Mouse (Mus musculus) gonadal fat pad, adult 2 months (tissue): Measurements from ENCODE around the gene D930020B18Rik. TPM values are rescaled to one million over a fixed set of nuclear protein-coding genes. Genes with fewer than 3 reads are reported as not detected.
A peak's percentile ranks its signal among the peaks of the same experiment; 100 is the strongest.

Experiments used
- DNase-seq: peaks from one replicate; pipeline ENCODE4 v3.0.0-alpha.2; 2012; ENCODE audit warnings: low read depth
- polyA plus RNA-seq: library from polyadenylated mRNA; depleted of rRNA; stranded (reverse); fragments of >200 nt; gene quantifications from 2 replicates; pipeline ENCODE4 v1.2.3, GENCODE M21; 2012; rRNA removed

Gene D930020B18Rik
- 0.11 TPM in 1 of 2 replicates, not detected in the other for polyA plus RNA-seq

- no peak for DNase-seq
These were observed at the start of gene D930020B18Rik for GRCm38 (mm10) chr10:121641272-121642053. Gene D930020B18Rik, plus strand, starts transcription at chr10:121641588.

- DNase-seq = no peak
These were observed 44.8 kb upstream of the D930020B18Rik start for GRCm38 (mm10) chr10:121596580-121596979.

GRCm38 (mm10) chr10:121601272-121601671 lies 40.1 kb upstream of the D930020B18Rik start:
- DNase-seq = no peak

- DNase-seq = no peak
These were observed 37.8 kb upstream of the D930020B18Rik start for GRCm38 (mm10) chr10:121603556-121603955.

- no peak for DNase-seq
These were observed 36.6 kb upstream of the D930020B18Rik start for GRCm38 (mm10) chr10:121604632-121605344.

GRCm38 (mm10) chr10:121608177-121608576 lies 33.2 kb upstream of the D930020B18Rik start:
- DNase-seq = no peak

- no peak for DNase-seq
These were observed 29.8 kb upstream of the D930020B18Rik start for GRCm38 (mm10) chr10:121611587-121611986.

GRCm38 (mm10) chr10:121612448-121612847 lies 28.9 kb upstream of the D930020B18Rik start:
- no peak for DNase-seq

- DNase-seq = no peak
These were observed 27.8 kb upstream of the D930020B18Rik start for GRCm38 (mm10) chr10:121613570-121613969.

GRCm38 (mm10) chr10:121615146-121615870 lies 26.1 kb upstream of the D930020B18Rik start:
- DNase-seq = no peak

GRCm38 (mm10) chr10:121615935-121616334 lies 25.5 kb upstream of the D930020B18Rik start:
- no peak for DNase-seq

- no peak for DNase-seq
These were observed 19.0 kb upstream of the D930020B18Rik start for GRCm38 (mm10) chr10:121622431-121622830.

- no peak for DNase-seq
These were observed 17.7 kb upstream of the D930020B18Rik start for GRCm38 (mm10) chr10:121623670-121624069.

GRCm38 (mm10) chr10:121625006-121625405 lies 16.4 kb upstream of the D930020B18Rik start:
- no peak for DNase-seq

- DNase-seq = no peak
These were observed 15.8 kb upstream of the D930020B18Rik start for GRCm38 (mm10) chr10:121625407-121626185.

GRCm38 (mm10) chr10:121626186-121626882 lies 15.1 kb upstream of the D930020B18Rik start, which contains the start of gene Xpot:
Gene Xpot, minus strand, starts transcription at chr10:121626332.
- DNase-seq = peak; percentile 79

- DNase-seq = no peak
These were observed 14.1 kb upstream of the D930020B18Rik start for GRCm38 (mm10) chr10:121627216-121627852.

- no peak for DNase-seq
These were observed 12.8 kb upstream of the D930020B18Rik start for GRCm38 (mm10) chr10:121628561-121629040.

- no peak for DNase-seq
These were observed 7.2 kb upstream of the D930020B18Rik start for GRCm38 (mm10) chr10:121634159-121634558.

GRCm38 (mm10) chr10:121636276-121636675 lies 5.1 kb upstream of the D930020B18Rik start:
- no peak for DNase-seq
